Mouse (Mus musculus): ENCODE results near the gene Mtmr4. TPM values are rescaled to one million over a fixed set of nuclear protein-coding genes. Genes with fewer than 3 reads are reported as not detected.

The Mtmr4 gene
- polyA plus RNA-seq, 1 experiment: 4.6 TPM

DNA sequence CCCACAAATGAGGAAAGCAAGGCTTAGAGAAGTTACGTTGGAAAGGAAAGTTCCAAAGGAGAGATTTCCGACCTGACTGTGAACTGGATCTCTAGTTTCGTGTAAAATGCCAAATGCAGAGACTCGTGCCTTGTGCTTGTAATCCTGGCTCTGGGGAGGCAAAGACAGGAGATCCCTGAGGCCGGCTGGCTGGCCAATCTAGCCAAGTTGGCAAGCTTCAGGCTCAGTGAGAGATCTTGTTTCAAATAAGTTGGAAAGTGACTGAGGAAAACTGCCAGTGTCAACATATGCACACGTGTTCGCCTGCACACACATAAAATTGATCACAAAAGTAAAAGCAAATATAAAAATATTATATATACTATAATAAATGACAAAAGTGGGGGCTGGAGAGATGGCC lies 17.3 kb downstream of the Mtmr4 start:
- no peaks in the 10 kb centered on the region for H3K9me3 ChIP-seq
- TF ChIP-seq FLI1 (IDR thresholded peaks at IDR 0.05; ENCODE audit: low read length): no peak
- TF ChIP-seq GATA1 (IDR thresholded peaks at IDR 0.05; ENCODE audit: borderline replicate concordance, low read length): no peak
- peaks cover 97% of the 10 kb centered on the region for H3K36me3 ChIP-seq (replicated peaks; ENCODE audit: low read length)
- H3K4me3 ChIP-seq (replicated peaks): no peak overlapping the region
- H3K27me3 ChIP-seq (replicated peaks): no peaks in the 10 kb centered on the region
- peaks cover 5% of the 10 kb centered on the region; the same call in 1 of the 2 replicates for H3K4me1 ChIP-seq

DNA sequence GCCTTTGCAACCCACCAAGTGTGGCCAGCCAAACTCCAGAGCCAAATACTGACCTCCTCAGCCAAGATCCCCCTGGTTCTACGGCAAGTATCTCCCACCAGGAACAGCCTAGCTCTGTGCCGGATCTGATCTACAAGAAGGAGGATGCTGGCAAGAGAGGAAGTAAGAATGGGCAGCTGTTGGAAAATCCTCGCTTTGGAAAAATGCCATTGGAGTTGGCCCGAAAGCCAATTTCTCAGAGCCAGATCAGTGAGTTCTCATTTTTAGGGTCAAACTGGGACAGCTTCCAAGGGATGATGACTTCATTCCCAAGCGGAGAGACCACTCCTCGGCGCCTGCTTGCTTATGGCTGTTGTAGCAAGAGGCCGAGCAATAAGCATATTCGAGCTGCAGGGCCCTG lies 19.6 kb downstream of the Mtmr4 start:
- no peaks in the 10 kb centered on the region for H3K9me3 ChIP-seq

DNA sequence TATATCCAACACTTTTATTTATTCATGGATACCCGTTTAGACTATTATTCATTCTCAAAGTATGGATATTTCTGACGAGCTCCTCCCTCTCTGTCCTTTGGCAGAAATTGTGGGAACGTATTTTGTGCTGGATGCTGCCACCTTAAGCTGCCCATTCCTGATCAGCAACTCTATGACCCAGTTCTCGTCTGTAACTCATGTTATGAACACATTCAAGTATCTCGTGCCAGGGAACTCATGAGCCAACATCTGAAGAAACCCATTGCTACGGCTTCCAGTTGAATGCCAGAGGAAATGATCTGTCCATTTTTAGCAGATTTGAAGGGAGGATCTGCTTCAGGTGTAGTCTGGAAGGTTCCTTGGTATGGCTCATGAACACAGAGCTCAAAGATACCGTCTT lies 22.0 kb downstream of the Mtmr4 start:
- Histone ChIP-seq H3K9me3 (0 out of 2 replicates have a peak, but pooled peaks cover 3% of the 10 kb centered on the region), H3K4me3 (replicated peaks) (no peak overlapping the region), H3K4me1 (peaks cover 9% of the 10 kb centered on the region), H3K27me3 (replicated peaks) (no peaks in the 10 kb centered on the region), H3K36me3 (replicated peaks; ENCODE audit: low read length) (peaks cover 97% of the 10 kb centered on the region)
- TF ChIP-seq FLI1 (IDR thresholded peaks at IDR 0.05; ENCODE audit: low read length) (no peak), GATA1 (IDR thresholded peaks at IDR 0.05; ENCODE audit: borderline replicate concordance, low read length) (no peak)

More for the DNA sequence above, 19.6 kb downstream of the Mtmr4 start:
- Histone ChIP-seq H3K36me3 (replicated peaks; ENCODE audit: low read length) (peaks cover 97% of the 10 kb centered on the region), H3K4me3 (replicated peaks) (no peak overlapping the region), H3K4me1 (peaks cover 5% of the 10 kb centered on the region; the same call in 1 of the 2 replicates), H3K27me3 (replicated peaks) (no peaks in the 10 kb centered on the region)
- TF ChIP-seq FLI1 (IDR thresholded peaks at IDR 0.05; ENCODE audit: low read length): no peak
- no peak for TF ChIP-seq GATA1 (IDR thresholded peaks at IDR 0.05; ENCODE audit: borderline replicate concordance, low read length)

DNA sequence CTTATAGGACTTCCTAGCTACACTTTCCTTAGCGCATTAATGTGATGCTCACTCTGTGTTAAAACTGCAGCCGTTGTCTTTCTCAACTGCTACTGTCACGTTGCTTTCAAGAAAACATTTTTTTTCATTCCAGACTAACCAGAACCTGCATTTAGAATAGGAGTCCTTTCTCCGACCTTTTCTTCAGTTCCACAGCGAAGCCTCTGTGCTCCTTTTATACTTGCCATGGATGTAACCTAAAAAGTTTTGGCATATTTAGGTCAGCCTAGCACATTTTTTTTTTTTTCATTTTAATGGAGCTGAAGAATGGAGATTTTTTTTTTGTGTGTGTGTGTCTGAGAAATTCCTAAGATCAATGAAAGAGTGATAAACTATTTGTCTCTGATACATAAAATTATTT lies 23.6 kb downstream of the Mtmr4 start:
- Histone ChIP-seq H3K4me3 (replicated peaks) (no peak overlapping the region), H3K9me3 (0 out of 2 replicates have a peak, but pooled peaks cover 3% of the 10 kb centered on the region), H3K27me3 (replicated peaks) (no peaks in the 10 kb centered on the region), H3K36me3 (replicated peaks; ENCODE audit: low read length) (peaks cover 97% of the 10 kb centered on the region), H3K4me1 (peaks cover 9% of the 10 kb centered on the region)
- TF ChIP-seq FLI1 (IDR thresholded peaks at IDR 0.05; ENCODE audit: low read length): no peak
- TF ChIP-seq GATA1 (IDR thresholded peaks at IDR 0.05; ENCODE audit: borderline replicate concordance, low read length): no peak

DNA sequence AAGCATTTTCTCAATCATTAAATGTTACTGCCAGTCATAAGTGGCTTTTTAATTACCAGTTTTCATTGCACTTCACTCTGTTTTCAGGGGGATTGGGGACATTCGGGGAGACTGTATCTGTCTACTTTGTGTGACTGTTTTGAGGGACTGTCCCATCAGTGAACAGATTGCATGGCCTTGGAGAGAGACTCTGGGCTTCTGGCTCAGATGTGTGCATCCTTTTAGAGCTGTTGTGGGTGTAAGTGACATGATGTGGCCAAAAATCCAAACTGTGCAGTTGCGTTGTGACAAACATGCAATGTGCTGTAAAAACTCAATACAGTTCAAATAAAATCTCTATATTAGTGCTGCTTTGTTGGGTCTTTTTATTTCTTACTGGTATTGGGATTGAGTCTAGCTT lies 24.0 kb downstream of the Mtmr4 start:
- TF ChIP-seq FLI1 (IDR thresholded peaks at IDR 0.05; ENCODE audit: low read length): no peak
- Histone ChIP-seq H3K27me3 (replicated peaks) (no peaks in the 10 kb centered on the region), H3K4me3 (replicated peaks) (no peak overlapping the region), H3K4me1 (peaks cover 9% of the 10 kb centered on the region), H3K9me3 (0 out of 2 replicates have a peak, but pooled peaks cover 3% of the 10 kb centered on the region), H3K36me3 (replicated peaks; ENCODE audit: low read length) (peaks cover 93% of the 10 kb centered on the region)

DNA sequence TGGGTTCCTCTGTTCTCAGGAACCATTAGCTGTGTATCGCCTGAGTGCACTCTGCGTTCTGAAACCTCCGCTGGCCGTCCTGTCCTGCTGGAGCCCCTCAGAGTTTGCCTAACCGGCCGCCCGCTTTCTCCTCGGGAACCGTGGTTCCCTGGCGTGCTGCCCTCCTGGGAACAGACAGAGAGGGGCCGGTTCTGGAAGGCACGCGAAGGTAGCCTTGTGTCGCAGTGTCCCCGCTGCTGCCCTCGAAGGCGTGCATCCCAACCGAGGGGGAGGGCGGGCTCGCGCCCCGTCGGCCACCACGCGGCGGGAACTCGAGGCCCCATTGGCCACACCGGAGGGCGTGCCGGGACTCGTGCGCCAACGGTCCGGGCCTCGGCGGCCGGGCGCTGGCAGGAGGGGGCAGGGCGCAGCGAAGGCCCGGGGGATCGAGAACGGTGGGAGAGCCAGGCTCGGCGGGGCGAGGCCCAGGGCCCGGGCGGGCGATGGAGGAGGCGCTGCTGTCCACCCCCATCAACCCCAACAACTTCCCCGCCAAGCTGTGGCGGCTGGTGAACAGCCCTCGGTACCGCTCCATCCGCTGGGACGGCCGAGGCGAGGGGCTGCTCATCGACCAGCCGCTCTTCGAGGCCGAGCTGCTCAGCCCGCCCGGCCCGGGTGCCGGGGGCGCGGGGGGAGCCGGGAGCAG lies 25.0 kb downstream of the Mtmr4 start, which contains the start of gene Hsf5:
Gene Hsf5, plus strand, starts transcription at position 375 of the 685 bp plus-strand sequence.
- H3K27me3 ChIP-seq (replicated peaks): no peaks in the 10 kb centered on the region
- TF ChIP-seq GATA1 (IDR thresholded peaks at IDR 0.05; ENCODE audit: borderline replicate concordance, low read length): no peak
- TF ChIP-seq FLI1 (IDR thresholded peaks at IDR 0.05; ENCODE audit: low read length): no peak
- H3K36me3 ChIP-seq (replicated peaks; ENCODE audit: low read length): peaks cover 88% of the 10 kb centered on the region
- H3K4me3 ChIP-seq (replicated peaks): no peak within 1 kb of the TSS
- 0 out of 2 replicates have a peak, but pooled peaks cover 3% of the 10 kb centered on the region for H3K9me3 ChIP-seq
- H3K4me1 ChIP-seq: peaks cover 8% of the 10 kb centered on the region

DNA sequence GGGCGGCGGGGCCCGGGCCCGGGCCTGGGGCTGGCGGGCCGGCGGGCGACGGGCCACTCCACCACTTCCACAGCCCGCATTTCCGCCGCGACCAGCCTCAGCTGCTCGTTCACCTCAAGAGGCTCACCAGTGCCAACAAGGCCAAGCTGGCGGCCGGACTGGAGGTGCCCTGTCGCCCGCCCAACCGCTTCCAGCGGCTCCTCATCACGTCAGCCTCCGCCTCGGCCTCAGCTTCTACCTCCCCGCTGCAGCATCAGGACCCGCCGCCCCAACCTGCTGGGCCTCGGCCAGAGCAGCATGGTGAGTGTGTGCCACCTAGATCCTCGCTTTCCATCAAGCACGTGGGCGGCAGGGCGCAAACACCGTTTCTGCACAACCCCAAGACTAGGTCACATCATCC lies 25.6 kb downstream of the Mtmr4 start:
- H3K36me3 ChIP-seq (replicated peaks; ENCODE audit: low read length): peaks cover 88% of the 10 kb centered on the region
- TF ChIP-seq FLI1 (IDR thresholded peaks at IDR 0.05; ENCODE audit: low read length): no peak
- no peak for TF ChIP-seq GATA1 (IDR thresholded peaks at IDR 0.05; ENCODE audit: borderline replicate concordance, low read length)
- no peaks in the 10 kb centered on the region for H3K27me3 ChIP-seq (replicated peaks)
- H3K9me3 ChIP-seq: 0 out of 2 replicates have a peak, but pooled peaks cover 3% of the 10 kb centered on the region
- no peak overlapping the region for H3K4me3 ChIP-seq (replicated peaks)
- H3K4me1 ChIP-seq: peaks cover 4% of the 10 kb centered on the region

DNA sequence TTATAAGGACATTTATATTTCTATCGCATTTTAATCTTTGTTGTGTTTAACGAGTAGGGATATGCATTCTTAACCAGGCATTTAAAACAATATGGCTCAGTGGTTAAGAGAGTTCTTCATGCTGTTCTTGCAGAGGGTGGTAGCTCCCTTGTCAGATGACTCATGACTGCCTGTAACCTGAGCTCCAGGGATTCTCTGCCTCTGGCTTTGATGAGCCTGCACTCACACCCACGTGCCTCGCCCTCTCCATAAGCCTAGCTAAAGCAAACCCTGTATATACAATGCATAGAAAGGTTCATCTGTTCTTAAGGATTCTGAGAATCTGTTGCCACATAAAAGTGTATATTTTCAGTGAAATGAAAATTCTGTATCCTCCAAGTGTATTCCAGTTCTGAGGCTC lies 31.2 kb downstream of the Mtmr4 start:
- H3K27me3 ChIP-seq (replicated peaks): no peaks in the 10 kb centered on the region
- peaks cover 63% of the 10 kb centered on the region for H3K36me3 ChIP-seq (replicated peaks; ENCODE audit: low read length)
- H3K9me3 ChIP-seq: no peaks in the 10 kb centered on the region
- no peak overlapping the region for H3K4me3 ChIP-seq (replicated peaks)
- TF ChIP-seq GATA1 (IDR thresholded peaks at IDR 0.05; ENCODE audit: borderline replicate concordance, low read length) (no peak), FLI1 (IDR thresholded peaks at IDR 0.05; ENCODE audit: low read length) (no peak)
- H3K4me1 ChIP-seq: peaks cover 4% of the 10 kb centered on the region

DNA sequence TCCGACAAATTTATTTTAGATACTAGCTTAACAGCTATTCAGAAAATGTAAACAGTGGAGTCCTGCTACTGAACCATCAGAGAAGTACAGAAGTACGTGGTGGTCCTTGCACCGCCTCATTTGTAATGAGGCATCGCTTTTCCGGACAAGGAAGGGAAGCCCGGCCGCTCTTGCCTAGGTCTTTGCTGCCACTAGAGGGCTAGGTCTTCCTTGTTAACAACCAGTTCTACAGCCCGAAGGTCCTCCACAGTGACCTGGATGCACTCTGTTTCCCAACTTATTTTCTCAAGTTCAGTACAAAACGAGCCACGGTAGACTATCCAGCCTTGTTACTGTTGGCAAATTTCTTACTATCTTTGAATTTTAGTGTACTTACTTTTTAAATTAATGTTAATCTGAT lies 37.9 kb downstream of the Mtmr4 start:
- no peaks in the 10 kb centered on the region for H3K27me3 ChIP-seq (replicated peaks)
- peak overlapping the region; percentile 69 for H3K4me3 ChIP-seq (replicated peaks)
- TF ChIP-seq GATA1 (IDR thresholded peaks at IDR 0.05; ENCODE audit: borderline replicate concordance, low read length): no peak
- no peak for TF ChIP-seq FLI1 (IDR thresholded peaks at IDR 0.05; ENCODE audit: low read length)
- no peaks in the 10 kb centered on the region for H3K9me3 ChIP-seq
- H3K4me1 ChIP-seq: peaks cover 25% of the 10 kb centered on the region
- H3K36me3 ChIP-seq (replicated peaks; ENCODE audit: low read length): peaks cover 11% of the 10 kb centered on the region

DNA sequence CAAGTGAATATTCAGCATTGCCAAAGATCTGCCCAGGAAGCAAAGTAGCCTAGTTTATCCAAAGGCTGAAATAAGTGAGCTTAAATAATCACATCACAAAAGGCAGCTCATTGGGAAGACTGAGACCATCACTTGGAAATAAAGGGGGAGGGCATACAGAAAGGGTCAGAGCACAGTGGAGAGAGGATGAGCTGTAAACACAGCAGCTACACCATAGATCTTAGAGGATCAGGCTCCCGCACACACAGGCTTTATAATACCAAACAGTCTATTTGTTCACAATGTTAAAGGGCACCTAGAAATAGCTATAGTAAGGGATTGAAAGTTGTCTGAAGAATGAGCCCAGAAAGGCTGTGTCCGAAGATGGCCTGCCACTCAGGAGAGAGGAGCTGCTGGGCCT lies 46.8 kb downstream of the Mtmr4 start:
- Histone ChIP-seq H3K4me1 (peaks cover 11% of the 10 kb centered on the region), H3K9me3 (no peaks in the 10 kb centered on the region), H3K36me3 (replicated peaks; ENCODE audit: low read length) (no peaks in the 10 kb centered on the region), H3K4me3 (replicated peaks) (peak overlapping the region; percentile 92), H3K27me3 (replicated peaks) (no peaks in the 10 kb centered on the region)
- TF ChIP-seq GATA1 (IDR thresholded peaks at IDR 0.05; ENCODE audit: borderline replicate concordance, low read length) (no peak), FLI1 (IDR thresholded peaks at IDR 0.05; ENCODE audit: low read length) (no peak)

All from megakaryocyte, embryonic 14.5 days (primary cell).